Mouse (Mus musculus) MEL (cell line): ENCODE measurements around the gene Cdc42ep5. TPM values are rescaled to one million over a fixed set of nuclear protein-coding genes. Genes with fewer than 3 reads are reported as not detected.

Source experiments
- DNase-seq: peaks from one replicate; pipeline ENCODE4 v3.0.0; 2011; ENCODE audit warnings: low read depth, low spot score
- H3K27ac ChIP-seq: 2 replicates; pipeline ENCODE4 v1.5.1; 2012; ENCODE audit warnings: low read depth, mild to moderate bottlenecking, control low read depth, low read length, moderate library complexity; ENCODE audit not compliant: control insufficient read depth
- H3K27me3 ChIP-seq, 2 experiments: fragments of 150-350 bp in 1 of 2; sonication (generic) in 1 of 2; 2 replicates each; pipeline ENCODE4 v1.6.1; 2012; ENCODE audit warnings: low read length in 2 of 2, mild to moderate bottlenecking in 2 of 2, improper control_type of control experiment in 1 of 2, moderate library complexity in 1 of 2; ENCODE audit not compliant: insufficient read depth in 2 of 2, control insufficient read depth in 1 of 2
- H3K36me3 ChIP-seq, 2 experiments: 2 replicates each; pipeline ENCODE4 v1.6.1; 2012 to 2014; ENCODE audit warnings: low read length in 2 of 2, improper control_type of control experiment in 1 of 2, inconsistent platforms in 1 of 2, mild to moderate bottlenecking in 1 of 2; ENCODE audit not compliant: insufficient read depth in 2 of 2, control insufficient read depth in 1 of 2
- H3K4me1 ChIP-seq, 2 experiments: fragments of 150-350 bp in 1 of 2; sonication (generic) in 1 of 2; 2 replicates each; pipeline ENCODE4 v1.6.1; 2012; ENCODE audit warnings: low read length in 2 of 2, improper control_type of control experiment in 1 of 2, mild to moderate bottlenecking in 1 of 2; ENCODE audit not compliant: insufficient read depth in 2 of 2, control insufficient read depth in 1 of 2
- H3K4me3 ChIP-seq, 2 experiments: fragments of 150-350 bp in 1 of 2; sonication (generic) in 1 of 2; 2 replicates each; pipeline ENCODE4 v1.5.1; 2012; ENCODE audit warnings: low read depth in 2 of 2, low read length in 2 of 2, mild to moderate bottlenecking in 2 of 2, moderate library complexity in 2 of 2, control low read depth in 1 of 2, improper control_type of control experiment in 1 of 2; ENCODE audit not compliant: control insufficient read depth in 1 of 2, insufficient read depth in 1 of 2
- H3K79me2 ChIP-seq: 2 replicates; pipeline ENCODE4 v1.6.1; 2012; ENCODE audit warnings: mild to moderate bottlenecking, low read length, moderate library complexity; ENCODE audit not compliant: control insufficient read depth, poor library complexity, insufficient read depth
- H3K9ac ChIP-seq: 2 replicates; pipeline ENCODE4 v1.6.1; 2012; ENCODE audit warnings: low read depth, mild to moderate bottlenecking, control low read depth, low read length, moderate library complexity; ENCODE audit not compliant: control insufficient read depth, poor library complexity, severe bottlenecking
- H3K9me3 ChIP-seq: fragments of 150-350 bp; sonication (generic); replicated peaks from 2 replicates; pipeline ENCODE4 v1.6.1; 2012; ENCODE audit warnings: mild to moderate bottlenecking, low read length, improper control_type of control experiment, moderate library complexity; ENCODE audit not compliant: insufficient read depth
- CHD1 ChIP-seq: IDR thresholded peaks from 2 replicates; pipeline ENCODE4 v1.6.1; 2012; ENCODE audit warnings: low read depth, mild to moderate bottlenecking, inconsistent platforms, low read length, improper control_type of control experiment
- CHD2 ChIP-seq: IDR thresholded peaks from 2 replicates; pipeline ENCODE4 v1.6.1; 2011; ENCODE audit warnings: low read length, improper control_type of control experiment
- CTCF ChIP-seq, 3 experiments: IDR thresholded peaks in 2 of 3; conservative IDR thresholded peaks in 1 of 3; 2 replicates each; pipeline ENCODE4 v1.5.1; 2011 to 2012; ENCODE audit warnings: low read length in 3 of 3, low read depth in 2 of 3, mild to moderate bottlenecking in 2 of 3, improper control_type of control experiment in 1 of 3, inconsistent platforms in 1 of 3, mixed read lengths in 1 of 3, moderate library complexity in 1 of 3; ENCODE audit not compliant: control insufficient read depth in 1 of 3, insufficient read depth in 1 of 3, poor library complexity in 1 of 3, severe bottlenecking in 1 of 3
- EP300 ChIP-seq, 2 experiments: IDR thresholded peaks; 2 replicates each; pipeline ENCODE4 v1.6.1; 2011; ENCODE audit warnings: improper control_type of control experiment in 2 of 2, low read length in 2 of 2, low read depth in 1 of 2, mild to moderate bottlenecking in 1 of 2
- ETS1 ChIP-seq: IDR thresholded peaks from 2 replicates; pipeline ENCODE4 v1.6.1; 2012; ENCODE audit warnings: low read depth, mild to moderate bottlenecking, inconsistent platforms, low read length, improper control_type of control experiment, moderate library complexity
- KAT2A ChIP-seq: conservative IDR thresholded peaks from 2 replicates; pipeline ENCODE4 v1.6.1; 2012; ENCODE audit warnings: low read depth, low read length, improper control_type of control experiment, inconsistent platforms
- MAX ChIP-seq: IDR thresholded peaks from 2 replicates; pipeline ENCODE4 v1.6.1; 2011; ENCODE audit warnings: low read length, improper control_type of control experiment
- MAZ ChIP-seq: IDR thresholded peaks from 2 replicates; pipeline ENCODE4 v1.6.1; 2012; ENCODE audit warnings: low read depth, mild to moderate bottlenecking, inconsistent platforms, low read length, improper control_type of control experiment
- MYB ChIP-seq: IDR thresholded peaks from 2 replicates; pipeline ENCODE4 v1.6.1; 2011; ENCODE audit warnings: mild to moderate bottlenecking, low read depth, low read length, improper control_type of control experiment
- MYC ChIP-seq: IDR thresholded peaks from 2 replicates; pipeline ENCODE4 v1.6.1; 2011; ENCODE audit warnings: low read depth, mild to moderate bottlenecking, low read length, improper control_type of control experiment, moderate library complexity
- POLR2AphosphoS2 ChIP-seq: IDR thresholded peaks from 2 replicates; pipeline ENCODE4 v1.6.1; 2011; ENCODE audit warnings: low read length, improper control_type of control experiment
- POLR2AphosphoS5 ChIP-seq: IDR thresholded peaks from 2 replicates; pipeline ENCODE4 v1.6.1; 2012; ENCODE audit warnings: low read depth, borderline replicate concordance, mild to moderate bottlenecking, inconsistent platforms, low read length, moderate library complexity, mixed read lengths
- RAD21 ChIP-seq: IDR thresholded peaks from 2 replicates; pipeline ENCODE4 v1.6.1; 2011; ENCODE audit warnings: mild to moderate bottlenecking, low read depth, low read length, improper control_type of control experiment
- SIN3A ChIP-seq: IDR thresholded peaks from 2 replicates; pipeline ENCODE4 v1.6.1; 2012; ENCODE audit warnings: low read length, improper control_type of control experiment, inconsistent platforms
- TAL1 ChIP-seq: IDR thresholded peaks from 2 replicates; pipeline ENCODE4 v1.6.1; 2012; ENCODE audit warnings: mild to moderate bottlenecking, inconsistent platforms, low read length, moderate library complexity, mixed read lengths
- TCF12 ChIP-seq: IDR thresholded peaks from 2 replicates; pipeline ENCODE4 v1.6.1; 2014; ENCODE audit warnings: low read depth, mild to moderate bottlenecking, inconsistent platforms, low read length, improper control_type of control experiment, moderate library complexity
- USF2 ChIP-seq, 2 experiments: IDR thresholded peaks; 2 replicates each; pipeline ENCODE4 v1.6.1; 2011 to 2012; ENCODE audit warnings: improper control_type of control experiment in 2 of 2, low read length in 2 of 2, borderline replicate concordance in 1 of 2, inconsistent platforms in 1 of 2, low read depth in 1 of 2, mild to moderate bottlenecking in 1 of 2; ENCODE audit not compliant: insufficient read depth in 1 of 2
- ZC3H11A ChIP-seq: IDR thresholded peaks from 2 replicates; pipeline ENCODE4 v1.6.1; 2012; ENCODE audit warnings: low read depth, mild to moderate bottlenecking, inconsistent platforms, low read length, improper control_type of control experiment
- ZNF384 ChIP-seq: IDR thresholded peaks from 2 replicates; pipeline ENCODE4 v1.6.1; 2012; ENCODE audit warnings: low read depth, mild to moderate bottlenecking, inconsistent platforms, low read length, improper control_type of control experiment
- polyA plus RNA-seq, 2 experiments: library from polyadenylated mRNA; stranded (reverse) in 1 of 2; unstranded in 1 of 2; fragments of >175 nt in 1 of 2; fragments of >200 nt in 1 of 2; gene quantifications; 2 replicates each; pipeline versions ENCODE4 v1.2.1 to v1.2.4; 2012; ENCODE audit warnings: low replicate concordance in 2 of 2, low read depth in 1 of 2; ENCODE audit not compliant: insufficient read length in 2 of 2, insufficient read depth in 1 of 2, missing spikeins in 1 of 2
- total RNA-seq: library from RNA; depleted of rRNA; stranded (reverse); fragments of 300-350 nt; gene quantifications from 2 replicates; pipeline ENCODE4 v1.2.3, GENCODE M21; 2012

Cdc42ep5 gene
- total and polyA plus RNA-seq, 3 experiments = 0.24 TPM; not detected in 2

DNA sequence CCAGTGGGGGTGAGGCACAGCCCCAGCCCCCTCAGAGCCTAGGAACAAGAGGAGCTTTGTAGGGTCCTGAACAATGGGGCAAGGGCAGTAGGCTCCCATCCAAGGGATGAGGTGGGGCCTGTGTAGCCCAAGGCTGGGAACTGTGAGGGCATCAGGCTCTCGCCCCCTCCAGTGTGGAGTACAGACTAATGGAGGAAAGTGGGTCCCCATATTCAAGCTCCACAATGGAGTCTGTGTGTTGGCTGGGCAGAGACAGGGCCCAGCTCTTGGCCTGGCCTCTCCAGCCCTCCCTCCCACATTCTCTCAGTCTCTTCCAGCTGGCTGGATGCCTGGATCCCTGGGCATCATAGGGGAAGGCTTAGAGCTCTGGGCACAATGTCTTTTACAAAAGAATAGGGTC, 40.9 kb downstream of the Cdc42ep5 start:
- no peak for DNase-seq
- H3K9ac ChIP-seq = no peak overlapping the region
- H3K79me2 ChIP-seq = no peaks in the 10 kb centered on the region
- no peaks in the 10 kb centered on the region for H3K36me3 ChIP-seq
- H3K27me3 ChIP-seq = peaks cover 0 to 1% of the 10 kb centered on the region in 2 experiments; a peak in 1 of 4 replicates
- H3K27ac ChIP-seq = no peak overlapping the region
- no peaks in the 10 kb centered on the region for H3K9me3 ChIP-seq
- H3K4me3 ChIP-seq = no peak overlapping the region
- TF ChIP-seq KAT2A (no peak), TCF12 (no peak), ZNF384 (no peak), ETS1 (no peak), MAX (no peak)
- TF ChIP-seq, all 39 proteins: peak for 0
- H3K4me1 ChIP-seq = peaks cover 0 to 3% of the 10 kb centered on the region in 2 experiments; a peak in 1 of 4 replicates

GRCm38 (mm10) chr7:4122783-4123182, 41.9 kb downstream of the Cdc42ep5 start:
- Histone ChIP-seq H3K9me3 (no peaks in the 10 kb centered on the region), H3K79me2 (no peaks in the 10 kb centered on the region), H3K9ac (no peak overlapping the region), H3K36me3 (no peaks in the 10 kb centered on the region), H3K4me3 (no peak overlapping the region), H3K4me1 (no peaks in the 10 kb centered on the region), H3K27me3 (peaks cover 0 to 1% of the 10 kb centered on the region in 2 experiments; a peak in 1 of 4 replicates), H3K27ac (no peak overlapping the region)
- TF ChIP-seq MAZ (no peak), MYC (no peak), RAD21 (no peak), MYB (no peak), TAL1 (no peak), EP300 (IDR thresholded peaks at IDR 0.05; ENCODE audit: low read depth in 1 of 2, low read length in 2 of 2) (no peak), CHD1 (no peak), ZC3H11A (no peak), CHD2 (no peak), POLR2AphosphoS5 (no peak), ZNF384 (no peak), SIN3A (no peak), CTCF (IDR thresholded peaks at IDR 0.05 in 2 of 3, conservative IDR thresholded peaks at IDR 0.05 in 1 of 3; ENCODE audit: control insufficient read depth in 1 of 3, insufficient read depth in 1 of 3, low read depth in 2 of 3, low read length in 3 of 3, poor library complexity in 1 of 3, severe bottlenecking in 1 of 3) (no peak), USF2 (IDR thresholded peaks at IDR 0.05; ENCODE audit: borderline replicate concordance in 1 of 2, insufficient read depth in 1 of 2, low read depth in 1 of 2, low read length in 2 of 2) (no peak), POLR2AphosphoS2 (no peak), ETS1 (no peak)
- no peak for DNase-seq
